Comparison of ENCODE assay signal across 8 mouse cellular contexts in genomic region chr16:28928466-28928814, GRCm38 (mm10). TPM values are rescaled to one million over a fixed set of nuclear protein-coding genes. Genes with fewer than 3 reads are reported as not detected.
DNase-seq lines count a peak whose midpoint lies in the region; ATAC-seq and TF ChIP-seq lines count a peak whose summit lies in the region.

No protein-coding gene starts in this region.

- H3K4me1 ChIP-seq in kidney, embryonic 14.5 days (ENCODE audit: control insufficient read depth, insufficient read depth, low read length), result peaks cover 8% of the 10 kb centered on the region
- H3K4me1 ChIP-seq in brown adipose tissue, adult 24 weeks (ENCODE audit: control insufficient read depth, insufficient read depth, insufficient read length, low read length), result no peaks in the 10 kb centered on the region
- peaks cover 11% of the 10 kb centered on the region for H3K4me1 ChIP-seq in heart, embryonic 11.5 days (ENCODE audit: control insufficient read depth, insufficient read depth, low read length)
- 0 out of 2 replicates have a peak, but pooled peaks cover 2% of the 10 kb centered on the region for H3K4me1 ChIP-seq in stomach, postnatal 0 days (replicated peaks; ENCODE audit: control insufficient read depth, insufficient read depth)

- H3K27me3 ChIP-seq in kidney, embryonic 14.5 days (ENCODE audit: control insufficient read depth, insufficient read depth, low read length), result peaks cover 5% of the 10 kb centered on the region; the same call in 1 of the 2 replicates
- H3K27me3 ChIP-seq in heart, embryonic 11.5 days (ENCODE audit: control insufficient read depth, insufficient read depth, low read length), result no peaks in the 10 kb centered on the region
- H3K27me3 ChIP-seq in stomach, postnatal 0 days (ENCODE audit: control insufficient read depth, insufficient read depth, low read length), result no peaks in the 10 kb centered on the region

- H3K9ac ChIP-seq in kidney, embryonic 14.5 days (ENCODE audit: low read depth, low read length), result peak overlapping the region; percentile 92
- peak overlapping the region; percentile 91 for H3K9ac ChIP-seq in heart, embryonic 11.5 days (ENCODE audit: low read depth, low read length)
- peak overlapping the region; percentile 82 for H3K9ac ChIP-seq in stomach, postnatal 0 days (ENCODE audit: low read length)

- peak overlapping the region; percentile 62 for H3K4me2 ChIP-seq in kidney, embryonic 14.5 days (replicated peaks; ENCODE audit: low read depth, low read length)
- H3K4me2 ChIP-seq in heart, embryonic 11.5 days, result peak overlapping the region; percentile 83
- H3K4me2 ChIP-seq in stomach, postnatal 0 days (replicated peaks; ENCODE audit: low read depth), result peak overlapping the region; percentile 93

- no peaks in the 10 kb centered on the region for H3K9me3 ChIP-seq in kidney, embryonic 14.5 days (ENCODE audit: control insufficient read depth, low read length)
- no peaks in the 10 kb centered on the region for H3K9me3 ChIP-seq in heart, embryonic 11.5 days (replicated peaks; ENCODE audit: control insufficient read depth, low read length)
- H3K9me3 ChIP-seq in stomach, postnatal 0 days (ENCODE audit: control insufficient read depth, low read length), result no peaks in the 10 kb centered on the region

- peak; percentile 58 for ATAC-seq in kidney, embryonic 14.5 days (ENCODE audit: low FRiP score, low TSS enrichment)
- ATAC-seq in heart, embryonic 11.5 days (replicated peaks; ENCODE audit: insufficient number of reproducible peaks, low FRiP score, low TSS enrichment), result 0 out of 2 replicates have a peak, but pooled peaks have one; percentile 28
- peak; percentile 53; the same call in 1 of the 2 replicates for ATAC-seq in stomach, postnatal 0 days (ENCODE audit: low FRiP score, low TSS enrichment)

- DNase-seq in kidney, adult 18-20 months, result no peak
- peak; percentile 63 to 76 for DNase-seq in kidney, postnatal 4 days
- peak; percentile 51 for DNase-seq in lung, postnatal 10 days
- peak; percentile 57 for DNase-seq in stomach, postnatal 0 days (ENCODE audit: low spot score)
- DNase-seq in spleen, postnatal 10 days (ENCODE audit: low spot score in 2 of 2), result no peak

- peak; percentile 53 for TF ChIP-seq CTCF in stomach, postnatal 0 days (IDR thresholded peaks at IDR 0.05; ENCODE audit: low read depth)

- WGBS in kidney, embryonic 14.5 days, result 2% methylated on average over 10 of the region's 10 CpGs
- WGBS in heart, embryonic 11.5 days (ENCODE audit: insufficient replicate concordance), result under 1% methylated on average over 10 of the region's 10 CpGs
- WGBS in stomach, postnatal 0 days, result 1% methylated on average over 10 of the region's 10 CpGs

- peak overlapping the region; percentile 88 for H3K4me3 ChIP-seq in kidney, embryonic 14.5 days (ENCODE audit: low read length)
- peak overlapping the region; percentile 96 for H3K4me3 ChIP-seq in brown adipose tissue, adult 24 weeks (ENCODE audit: insufficient read depth, low read depth, low read length)
- H3K4me3 ChIP-seq in heart, embryonic 11.5 days (ENCODE audit: low read depth, low read length), result peak overlapping the region; percentile 91
- H3K4me3 ChIP-seq in stomach, postnatal 0 days (ENCODE audit: low read depth, low read length), result peak overlapping the region; percentile 91

- peak overlapping the region; percentile 93; the same call in 1 of the 2 replicates for H3K27ac ChIP-seq in kidney, embryonic 14.5 days (ENCODE audit: low read depth, low read length)
- no peak overlapping the region for H3K27ac ChIP-seq in brown adipose tissue, adult 24 weeks (replicated peaks; ENCODE audit: low read depth, low read length)
- H3K27ac ChIP-seq in heart, embryonic 11.5 days (ENCODE audit: low read depth, low read length), result peak overlapping the region; percentile 91; the same call in 1 of the 2 replicates
- H3K27ac ChIP-seq in stomach, postnatal 0 days (replicated peaks), result peak overlapping the region; percentile 95; the same call in 1 of the 2 replicates

- H3K36me3 ChIP-seq in kidney, embryonic 14.5 days (ENCODE audit: control insufficient read depth, insufficient read depth, low read length), result no peaks in the 10 kb centered on the region
- H3K36me3 ChIP-seq in heart, embryonic 11.5 days (ENCODE audit: control insufficient read depth, insufficient read depth, low read length), result no peaks in the 10 kb centered on the region
- H3K36me3 ChIP-seq in stomach, postnatal 0 days (ENCODE audit: control insufficient read depth, insufficient read depth, low read length), result no peaks in the 10 kb centered on the region; the same call in 1 of the 2 replicates

- no peak for TF ChIP-seq EP300 in stomach, postnatal 0 days (optimal IDR thresholded peaks at IDR 0.05)

RNA-seq across cellular contexts. Expression of gene Mb21d2, which starts 1.0 kb away (rescaled TPM):
- polyA plus RNA-seq in kidney, embryonic 14.5 days (2014; fragmentation: Nextera tagmentation; extraction: Ambion mirVana), result 6.3 and 9.4 TPM in 2 replicates
- polyA plus RNA-seq in brown adipose tissue, adult 24 weeks (2012; ENCODE audit: insufficient read depth, insufficient read length, missing spikeins), result 0.55 and 0.75 TPM in 2 replicates
- 5.8 and 6.9 TPM in 2 replicates for polyA plus RNA-seq in heart, embryonic 11.5 days (2014; fragmentation: Nextera tagmentation; extraction: Ambion mirVana)
- 4.6 and 4.8 TPM in 2 replicates for polyA plus RNA-seq in stomach, postnatal 0 days (2015; fragmentation: Nextera tagmentation; extraction: Ambion mirVana)

Comparison
In these comparisons a context has a peak if more than half of its experiments do, and no peak if none do; other contexts are left out.
1. DNase-seq: peak in kidney, postnatal 4 days (2 of 2), lung, postnatal 10 days (single experiment) and stomach, postnatal 0 days (single experiment); none in kidney, adult 18-20 months (single experiment) and spleen, postnatal 10 days (0 of 2).
2. Peak in every context shown above with its lines, with median percentiles within 50 percentile points of each other: ATAC-seq, H3K4me2 ChIP-seq, H3K4me3 ChIP-seq and H3K9ac ChIP-seq.